Mouse (Mus musculus): ENCODE results near the gene Ankrd63.

The Ankrd63 gene

DNA sequence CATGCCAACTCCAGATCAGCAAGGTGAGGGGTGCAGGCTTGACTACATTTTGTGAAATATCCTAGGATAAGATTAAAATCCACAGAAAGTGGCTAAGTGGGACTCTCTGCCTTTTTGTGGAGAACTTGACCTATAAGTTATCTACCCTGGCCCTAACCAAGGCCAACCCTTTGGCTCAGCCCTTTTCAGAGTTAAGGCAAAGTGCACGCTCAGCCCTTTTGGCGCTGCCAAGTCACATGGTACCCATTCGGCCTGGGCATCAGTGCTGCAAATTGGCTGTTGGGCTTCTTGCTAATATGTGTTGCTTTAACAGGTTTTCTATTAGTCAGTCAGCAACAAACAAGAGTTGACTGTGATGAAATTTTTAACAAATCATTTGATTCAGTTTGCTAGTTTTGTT lies 16.0 kb downstream of the Ankrd63 start:
- DNase-seq = no peak

DNA sequence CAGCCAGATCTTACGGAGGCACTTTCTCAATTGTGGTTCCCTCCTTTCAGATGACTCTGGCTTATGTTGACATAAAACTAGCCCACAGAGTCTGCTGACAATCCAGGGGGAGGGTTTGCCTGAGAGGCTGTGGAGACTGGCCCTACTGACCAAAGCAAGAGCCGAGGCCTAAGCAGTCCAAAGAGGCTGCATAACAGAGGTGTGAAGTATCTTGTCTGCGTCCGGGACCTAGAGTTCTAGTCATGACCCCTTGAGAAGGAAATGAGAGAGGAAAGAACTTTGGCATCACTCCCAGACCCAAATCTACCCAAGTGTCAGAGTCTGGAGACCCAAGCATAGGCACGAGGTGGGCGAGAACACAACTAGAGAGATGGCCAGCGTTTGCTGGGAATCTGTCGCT lies 17.1 kb downstream of the Ankrd63 start:
- no peak for DNase-seq

DNA sequence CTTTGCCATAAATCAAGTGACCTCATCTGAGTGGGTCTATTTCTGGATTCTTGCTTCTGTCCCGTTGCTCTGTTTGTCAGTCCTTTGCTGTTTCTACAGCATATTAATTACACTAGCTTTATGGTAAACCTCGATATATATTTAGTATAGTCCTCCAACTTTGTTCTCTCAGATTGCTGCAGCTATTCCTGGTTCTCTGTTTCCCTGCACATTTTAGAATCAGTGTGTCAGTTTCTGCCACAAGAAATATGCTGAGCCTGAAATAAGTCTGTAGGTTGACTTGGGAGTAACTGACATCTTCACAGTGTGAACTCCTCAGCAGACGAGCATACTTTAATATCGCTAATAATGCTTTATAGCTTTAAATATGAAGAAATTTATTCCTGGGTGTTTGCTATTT lies 18.7 kb downstream of the Ankrd63 start:
- no peak for DNase-seq

DNA sequence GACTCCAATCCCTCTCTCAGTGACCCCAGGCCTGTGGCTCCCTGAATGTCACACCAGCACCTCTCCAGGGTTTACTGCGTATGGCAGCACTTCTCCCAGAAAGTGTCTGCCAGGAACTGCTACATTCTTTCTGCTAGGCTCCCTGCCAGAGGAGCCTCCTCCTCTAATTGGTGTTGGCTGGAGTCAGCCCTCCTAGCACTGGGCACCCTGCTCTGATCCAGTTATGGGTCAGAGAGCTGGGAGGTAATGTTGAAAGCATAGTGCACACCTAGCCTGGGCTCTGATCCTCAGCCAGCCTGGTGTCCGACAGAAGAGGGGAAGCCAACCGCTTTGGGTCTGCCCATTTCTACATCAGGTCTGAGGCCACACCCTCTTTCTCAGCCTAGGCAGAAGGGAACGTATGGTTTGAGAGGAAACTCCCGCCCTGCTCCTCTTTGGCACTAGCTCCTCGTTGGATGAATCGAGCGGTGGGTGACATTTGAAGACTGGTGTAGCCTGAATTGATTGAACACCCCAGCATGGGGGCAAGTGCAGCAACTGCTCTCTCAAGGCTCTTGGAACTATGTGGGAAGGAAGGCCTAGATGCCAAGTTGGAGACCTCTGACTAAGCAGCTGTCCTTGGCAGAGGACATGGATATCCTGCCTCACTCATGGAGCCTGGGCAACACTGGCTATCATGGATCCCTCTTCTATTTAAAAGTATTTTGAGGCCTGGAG lies 21.1 kb downstream of the Ankrd63 start:
- DNase-seq = no peak

DNA sequence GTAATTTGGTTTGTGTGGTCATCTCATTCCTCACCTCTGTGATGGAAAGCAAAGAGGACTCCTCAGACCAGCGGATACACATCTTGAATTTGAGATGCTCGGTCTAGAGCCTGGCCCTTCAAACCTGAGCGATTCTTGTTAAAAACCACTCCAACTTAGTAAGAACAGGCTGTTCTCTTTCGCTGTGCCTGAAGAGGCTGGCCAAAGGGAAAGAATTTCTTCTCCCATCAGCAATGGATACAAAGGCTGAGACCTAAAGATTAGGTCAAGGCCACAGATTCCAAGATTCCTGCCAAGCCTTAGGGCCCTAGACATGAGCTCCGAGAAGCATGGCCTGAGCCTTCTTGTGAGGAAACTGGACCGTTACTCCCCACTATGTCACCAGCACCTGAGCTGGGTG lies 22.8 kb downstream of the Ankrd63 start:
- DNase-seq = no peak

DNA sequence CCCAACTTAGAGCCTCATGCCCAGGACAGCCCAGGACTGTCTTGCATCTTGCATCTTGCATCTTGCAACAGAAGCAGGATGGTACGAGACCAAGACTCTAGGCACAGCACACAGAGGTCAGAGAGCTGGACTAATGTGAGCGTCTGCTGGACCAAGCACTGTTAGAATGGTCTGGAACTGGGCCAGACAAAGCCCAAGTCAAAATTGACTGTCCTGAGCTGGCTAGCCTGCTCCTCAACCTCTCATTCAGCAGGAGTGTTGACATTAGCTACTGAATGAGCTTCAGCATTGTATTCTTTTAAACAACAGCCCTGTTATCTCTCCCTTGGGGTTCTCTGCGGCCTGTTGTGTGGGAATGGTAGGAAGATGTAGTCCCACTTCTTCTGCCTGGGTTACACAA lies 24.2 kb downstream of the Ankrd63 start:
- DNase-seq = no peak

DNA sequence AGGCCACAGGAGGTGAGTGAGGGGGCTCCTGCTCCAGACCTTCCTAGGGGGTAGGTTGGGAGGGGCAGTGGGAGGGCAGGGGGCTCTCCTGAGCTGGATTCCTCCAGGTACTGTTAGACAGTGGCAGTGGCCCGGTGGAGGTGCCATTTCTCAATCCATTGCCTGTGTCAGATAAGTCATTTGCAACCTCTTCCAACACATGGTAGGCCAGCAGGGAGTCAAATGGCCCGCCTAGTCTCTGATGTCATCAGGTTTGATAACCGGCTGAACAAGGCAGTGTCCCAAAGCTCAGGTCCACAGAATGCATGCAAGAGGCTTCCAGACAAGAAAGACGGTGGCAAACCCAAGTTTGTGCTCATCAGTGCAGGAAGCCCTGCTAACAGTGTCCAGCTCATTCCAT lies 25.9 kb downstream of the Ankrd63 start:
- peak; percentile 57 to 64 for DNase-seq

DNA sequence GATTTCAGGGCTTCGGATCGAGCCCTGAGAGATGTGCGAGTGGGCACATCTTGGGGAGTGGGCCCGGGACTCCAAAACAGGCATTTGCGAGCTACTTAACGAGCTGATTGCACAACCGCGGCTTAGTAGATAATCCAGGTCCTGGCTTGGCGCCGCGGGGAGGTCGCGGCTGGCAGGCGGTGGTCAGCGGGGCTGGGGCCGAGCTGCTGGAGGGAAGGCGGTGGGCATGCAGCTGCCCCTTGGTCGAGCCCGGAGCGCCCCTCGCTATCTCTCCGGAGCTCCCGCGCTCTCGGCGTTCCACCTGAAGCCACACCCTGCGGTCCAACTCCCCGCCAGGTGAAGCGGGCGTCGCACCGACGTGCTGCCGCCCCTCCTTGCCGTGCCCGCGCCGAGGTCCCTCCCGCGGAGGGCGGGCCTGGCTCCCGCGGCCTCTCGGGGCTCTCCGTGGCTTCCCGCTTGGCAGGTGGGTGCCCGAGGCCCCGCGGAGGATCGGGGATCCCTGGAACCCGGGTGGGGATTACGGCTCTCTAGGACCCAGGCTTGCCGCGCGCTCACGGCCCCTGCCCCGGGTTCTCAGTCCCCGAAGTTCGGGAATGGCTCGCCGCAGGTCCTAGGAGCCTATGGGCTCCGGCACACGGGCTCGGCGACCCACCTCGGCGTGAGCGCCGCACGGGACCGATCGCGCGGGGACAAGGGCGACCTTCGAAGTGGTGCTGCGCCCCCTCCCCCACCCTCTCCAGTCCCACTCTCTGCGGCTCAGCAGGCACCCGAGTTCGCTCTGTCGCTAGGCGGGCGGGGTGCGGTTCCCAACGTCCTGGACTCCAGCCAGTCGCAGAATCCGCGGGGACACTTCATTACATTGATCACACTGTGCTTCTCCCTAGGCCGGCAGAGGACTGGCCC lies 26.7 kb downstream of the Ankrd63 start:
- DNase-seq = peak; percentile 27 to 39

DNA sequence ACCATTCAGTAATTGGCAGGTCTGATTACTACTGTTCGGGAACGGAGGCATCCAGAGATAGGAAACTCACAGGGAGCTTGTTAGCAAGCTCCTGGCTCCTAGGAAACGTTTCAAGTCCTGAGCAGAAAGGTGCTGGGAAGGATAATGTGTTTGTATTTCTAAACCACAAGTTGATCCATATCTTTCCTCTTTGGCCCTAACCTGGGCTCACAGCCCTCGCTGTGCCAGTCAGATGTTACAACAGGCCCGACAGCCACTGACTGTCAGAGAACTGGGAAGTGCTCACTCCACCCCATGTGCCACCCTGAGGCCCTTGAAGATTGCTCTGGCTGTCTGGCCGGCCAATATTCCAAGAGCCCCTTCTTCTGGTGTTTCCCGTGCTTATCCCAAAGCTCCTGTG lies 29.3 kb downstream of the Ankrd63 start:
- no peak for DNase-seq

DNA sequence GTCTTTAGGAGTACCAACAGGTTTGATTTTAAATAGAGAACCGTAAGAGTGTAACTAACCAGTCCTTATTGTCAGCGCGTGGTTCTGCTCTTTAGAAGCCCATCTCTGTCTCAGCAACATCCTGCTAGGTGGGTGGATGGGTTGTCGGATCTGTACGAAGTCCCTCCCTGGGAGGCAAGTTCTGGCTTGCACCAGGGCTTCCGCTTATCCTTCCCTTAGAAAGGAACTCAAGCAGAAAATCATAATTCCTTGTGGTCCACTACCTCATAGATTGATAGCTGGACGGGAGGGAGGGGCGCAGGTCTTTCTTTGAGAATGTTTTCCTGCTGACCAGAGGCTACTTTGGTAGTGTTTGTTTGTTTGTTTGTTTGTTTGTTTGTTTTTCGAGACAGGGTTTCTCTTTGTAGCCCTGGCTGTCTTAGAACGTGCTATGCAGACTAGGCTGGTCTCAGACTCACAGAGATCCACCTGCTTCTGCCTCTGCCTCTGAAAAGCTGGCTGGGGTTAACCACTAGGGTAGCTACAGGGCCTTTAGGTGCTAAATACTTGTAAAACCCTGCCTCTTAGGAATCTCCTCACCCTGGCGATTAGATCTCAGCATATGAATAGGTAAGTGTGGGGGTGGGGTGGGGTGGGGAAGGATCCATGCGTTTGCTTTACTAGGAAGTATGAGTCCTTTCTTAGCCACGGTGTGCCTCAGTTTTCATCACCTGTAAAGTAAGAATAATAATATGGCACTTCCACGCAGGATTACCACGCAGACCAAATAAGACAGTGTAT lies 29.9 kb downstream of the Ankrd63 start:
- no peak for DNase-seq

DNA sequence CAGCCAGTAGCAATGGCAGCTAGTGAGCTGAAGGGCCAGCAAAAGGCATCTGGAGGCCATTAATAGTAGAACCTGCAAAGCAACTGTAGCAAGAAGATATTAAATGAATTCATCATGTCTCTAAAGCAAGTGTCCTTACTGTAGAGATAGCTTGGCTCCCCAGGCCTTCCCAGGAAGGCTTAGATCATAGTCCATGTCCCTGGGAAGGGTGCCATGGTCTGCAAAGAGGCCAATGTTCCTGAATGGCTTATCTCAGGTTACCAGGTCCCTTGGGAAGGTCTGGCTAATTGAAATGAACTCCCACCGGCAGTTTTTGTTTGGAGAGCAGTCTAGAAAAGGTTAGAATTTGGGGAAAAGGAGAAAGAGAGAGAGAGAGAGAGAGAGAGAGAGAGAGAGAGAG lies 32.0 kb downstream of the Ankrd63 start:
- DNase-seq = no peak

DNA sequence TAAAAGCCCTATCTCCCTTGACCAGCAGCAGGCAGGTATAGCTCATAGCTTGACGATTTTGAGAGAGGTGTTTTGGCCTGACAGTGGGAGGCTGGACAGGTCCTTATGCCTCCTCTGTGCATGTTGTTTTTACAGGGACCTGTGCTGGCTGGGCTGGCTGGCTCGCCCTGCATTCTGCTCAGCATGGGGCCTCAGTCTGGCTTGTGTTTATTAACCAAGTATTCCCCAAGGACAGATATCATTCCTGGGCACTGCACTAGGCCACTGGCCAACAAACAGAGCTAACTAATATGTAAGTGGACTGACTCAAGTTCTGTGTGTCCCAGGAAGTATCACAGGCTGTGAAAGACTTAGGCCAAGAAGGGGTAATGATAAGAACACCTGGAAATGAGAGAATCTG lies 34.0 kb downstream of the Ankrd63 start:
- DNase-seq = peak in 1 of 2 experiments; percentile 41

DNA sequence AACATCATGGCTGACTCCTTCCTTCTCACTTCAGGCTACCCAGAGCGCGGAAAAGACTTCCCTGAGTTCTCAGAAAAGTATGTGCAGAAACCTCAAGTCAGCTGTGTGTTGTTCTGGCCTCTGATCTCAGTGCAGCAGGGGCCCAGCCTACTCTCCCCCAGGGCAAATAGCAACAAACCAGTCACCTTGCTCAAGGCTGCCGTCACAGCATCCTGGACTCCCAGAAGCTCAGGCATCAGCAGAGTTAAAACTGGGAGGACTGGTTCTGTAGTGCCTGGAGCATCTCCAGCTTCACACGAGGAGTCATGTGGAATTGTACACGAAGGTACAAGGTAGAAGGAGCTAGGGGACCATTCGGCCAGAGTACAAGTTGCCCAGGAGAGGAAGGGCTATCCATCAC lies 34.5 kb downstream of the Ankrd63 start:
- DNase-seq = no peak

DNA sequence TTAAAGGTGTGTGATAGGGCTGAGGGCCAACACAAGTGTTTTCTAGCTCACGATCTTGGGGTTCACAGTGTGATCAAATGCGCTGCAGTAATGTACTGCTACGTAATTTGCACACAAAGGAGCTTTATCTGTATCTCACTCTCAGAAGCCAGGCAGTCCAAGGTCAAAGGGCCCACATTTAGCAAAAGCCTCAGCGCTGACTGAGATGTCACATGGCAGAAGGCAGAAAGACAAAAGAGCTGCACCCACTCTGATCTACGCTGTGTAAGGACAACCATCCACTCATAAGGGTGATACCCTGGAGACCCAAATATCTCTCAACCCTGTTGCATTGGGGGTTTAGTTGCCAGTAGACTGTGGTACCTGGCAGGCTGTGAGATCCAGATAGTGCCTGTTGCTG lies 36.6 kb downstream of the Ankrd63 start:
- DNase-seq = no peak

DNA sequence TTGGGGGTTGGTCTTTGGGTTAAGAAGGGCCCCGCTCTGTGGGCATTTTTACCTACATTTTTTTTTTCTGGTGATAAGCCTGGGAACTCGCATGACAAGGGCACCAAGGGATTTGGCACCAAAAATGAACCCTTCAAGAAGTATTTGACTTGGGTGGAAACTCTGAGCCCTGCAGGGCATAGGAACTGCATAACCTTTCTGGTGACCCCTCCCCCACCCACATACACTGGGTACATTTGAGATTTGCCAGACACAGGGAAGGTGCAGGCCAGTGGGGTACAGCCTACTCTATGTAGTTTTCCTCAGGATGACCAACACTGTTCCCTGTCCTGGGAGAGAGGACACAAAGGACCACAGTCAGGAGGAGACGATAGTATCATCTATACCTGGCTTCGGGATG lies 38.1 kb downstream of the Ankrd63 start:
- no peak for DNase-seq

DNA sequence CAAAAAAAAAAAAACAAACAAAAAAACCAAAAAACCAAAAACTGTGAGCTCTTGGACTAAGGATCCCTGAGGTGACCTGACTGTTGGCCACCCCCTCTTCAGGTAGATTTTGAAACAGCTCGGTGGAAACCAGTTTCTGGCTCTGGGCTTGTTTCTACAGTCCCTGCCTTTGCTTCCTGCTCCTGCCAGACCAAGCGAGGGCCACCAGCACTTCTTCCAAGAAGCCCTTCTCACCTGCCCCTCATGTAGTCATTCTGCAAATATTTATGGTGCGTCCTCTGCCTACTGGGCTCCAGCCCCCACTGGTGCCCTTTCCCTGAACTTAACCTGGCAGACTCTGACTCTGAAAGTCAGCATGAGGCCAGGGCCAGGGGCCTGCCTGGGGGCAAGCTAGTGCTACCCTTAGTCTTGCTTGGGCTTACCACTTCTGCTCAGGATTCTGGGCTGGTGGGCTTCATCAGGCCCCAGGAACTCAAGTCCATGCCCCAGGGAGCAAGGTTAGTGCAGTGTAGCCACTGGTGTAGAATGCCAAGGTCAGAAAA lies 38.7 kb downstream of the Ankrd63 start:
- DNase-seq = no peak

DNA sequence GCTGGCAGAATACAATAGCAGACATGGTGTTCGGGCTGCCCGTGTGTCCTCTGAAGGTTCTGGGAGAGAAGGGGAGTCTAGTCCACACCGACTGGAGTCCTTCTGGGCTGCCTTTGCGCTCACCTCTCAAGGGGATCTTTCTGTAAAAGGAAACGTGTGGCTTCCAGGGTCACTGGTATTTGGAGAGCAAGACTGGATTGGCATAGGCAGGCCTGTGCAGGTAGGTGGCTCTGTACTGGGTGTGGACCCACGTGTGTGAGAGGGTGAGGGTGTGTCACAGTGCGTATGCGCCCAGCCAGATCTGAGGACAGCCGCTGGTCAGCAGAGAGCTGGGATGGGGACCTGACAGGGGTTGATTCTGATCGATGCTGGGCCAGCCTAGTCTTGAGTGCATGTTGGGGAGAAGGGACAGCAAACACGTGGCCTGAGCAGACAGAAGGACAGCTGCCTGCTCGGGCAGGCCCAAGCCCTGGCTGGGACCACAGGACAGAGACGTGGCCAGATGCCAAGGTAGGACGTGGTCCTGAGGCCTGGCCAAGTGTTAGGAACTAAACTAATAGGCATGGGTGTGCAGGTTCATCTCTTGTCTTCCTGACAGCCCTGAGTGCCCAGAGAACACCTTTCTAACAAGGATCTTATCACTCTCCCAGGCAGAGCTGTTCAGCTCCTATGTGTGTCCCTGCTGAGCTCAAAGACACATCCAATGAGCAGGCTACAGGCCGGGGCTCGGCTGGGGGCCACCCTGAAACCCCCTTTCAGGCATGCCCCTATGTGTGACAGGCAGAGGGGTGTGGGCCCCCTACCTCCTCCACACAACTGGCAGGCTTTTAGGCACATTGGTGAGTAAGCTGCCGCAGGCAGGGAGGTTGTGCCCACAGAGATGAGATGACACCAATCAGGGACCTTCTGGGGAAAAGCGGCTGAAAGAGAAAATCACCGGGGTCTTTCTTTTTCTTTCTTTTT lies 39.7 kb downstream of the Ankrd63 start:
- DNase-seq = peak; percentile 22 to 31

DNA sequence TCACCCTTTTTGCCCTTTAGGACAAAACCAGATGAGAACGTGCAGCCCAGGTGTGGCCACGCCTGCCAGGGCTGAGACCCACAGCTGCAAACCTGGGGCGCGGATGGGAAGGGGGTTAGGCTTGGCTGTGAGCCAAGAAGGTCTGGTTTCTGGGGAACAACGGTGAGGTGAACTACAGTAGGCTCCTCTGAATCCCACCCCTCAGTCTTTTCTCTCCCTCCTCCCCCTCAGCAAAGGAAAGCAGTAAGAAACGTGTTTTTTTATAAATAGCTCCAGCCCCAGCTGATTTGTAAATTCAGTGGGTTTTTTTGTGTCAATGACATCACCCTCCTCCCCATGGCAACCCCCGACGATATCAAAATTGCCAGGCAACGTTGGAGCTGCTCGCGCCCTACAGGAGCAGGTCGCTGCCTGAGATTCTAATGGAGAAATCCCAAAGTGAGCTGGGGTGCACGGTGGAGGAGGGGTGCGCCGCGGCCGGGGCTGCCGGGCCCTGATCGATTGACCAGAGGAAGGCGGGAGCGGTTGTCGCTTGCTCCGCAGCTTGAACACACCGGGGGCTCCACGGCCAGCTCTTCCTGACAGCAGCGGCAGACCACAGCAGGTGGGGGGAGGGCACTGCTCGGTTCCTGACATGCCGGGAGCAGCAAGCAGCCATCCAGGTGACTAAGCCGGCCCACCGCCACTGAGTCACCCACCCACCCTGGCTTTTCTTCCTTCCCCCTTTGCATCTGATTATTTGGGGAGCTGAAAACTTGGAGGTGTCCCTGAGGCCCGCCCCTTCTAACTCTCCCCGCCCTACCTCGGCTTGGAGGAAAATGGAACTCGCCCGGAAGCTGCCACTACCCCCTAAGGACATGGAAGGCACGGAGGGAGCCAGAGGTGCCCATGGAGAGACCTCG lies 40.6 kb downstream of the Ankrd63 start, which contains the start of gene Pak6:
Pak6 (plus strand) TSS at position 402 of the 902 bp plus-strand sequence.
- peak; percentile 45 to 46 for DNase-seq

DNA sequence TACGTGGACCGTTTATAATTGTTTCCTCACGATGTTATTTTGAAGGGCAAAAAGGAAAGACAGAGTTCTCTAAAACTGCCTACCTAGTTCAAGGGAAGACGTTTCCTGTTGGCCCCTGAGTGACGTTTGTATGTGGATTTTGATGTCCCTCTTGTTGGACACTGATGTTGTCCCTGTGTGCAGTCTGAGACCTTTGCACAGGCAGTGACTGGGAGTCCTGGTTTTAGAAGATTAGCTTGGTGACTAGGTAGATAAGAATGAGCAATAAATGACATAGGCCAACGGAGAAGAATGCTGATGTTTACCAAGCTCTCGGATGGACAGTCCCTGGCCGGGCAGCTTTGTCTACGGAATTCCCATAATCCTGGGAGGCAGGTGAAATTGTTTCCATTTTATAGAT lies 41.9 kb downstream of the Ankrd63 start:
- no peak for DNase-seq

DNA sequence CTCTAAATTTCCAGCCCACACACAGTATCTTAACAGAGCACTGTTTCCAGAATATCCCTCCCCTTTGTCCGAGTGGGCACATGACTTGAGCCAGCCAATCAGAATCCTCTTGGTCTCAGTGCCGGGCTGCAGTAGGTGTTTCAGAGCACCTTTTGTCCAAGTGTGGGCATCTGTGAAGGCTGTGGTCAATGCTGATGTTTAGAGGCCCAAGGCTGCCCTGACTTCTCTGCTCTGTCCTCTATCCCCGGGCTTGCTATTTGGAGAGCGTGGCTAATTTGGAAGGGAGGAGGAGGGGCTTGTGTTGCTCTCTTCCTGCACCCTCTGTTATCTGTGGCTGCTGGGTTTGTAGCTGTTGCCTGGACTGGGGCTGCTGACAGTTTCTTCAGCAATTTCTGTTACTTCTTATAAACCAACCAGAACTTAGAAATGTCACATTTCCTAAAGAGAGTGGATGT lies 43.7 kb downstream of the Ankrd63 start:
- DNase-seq = peak; percentile 61 to 70

DNA sequence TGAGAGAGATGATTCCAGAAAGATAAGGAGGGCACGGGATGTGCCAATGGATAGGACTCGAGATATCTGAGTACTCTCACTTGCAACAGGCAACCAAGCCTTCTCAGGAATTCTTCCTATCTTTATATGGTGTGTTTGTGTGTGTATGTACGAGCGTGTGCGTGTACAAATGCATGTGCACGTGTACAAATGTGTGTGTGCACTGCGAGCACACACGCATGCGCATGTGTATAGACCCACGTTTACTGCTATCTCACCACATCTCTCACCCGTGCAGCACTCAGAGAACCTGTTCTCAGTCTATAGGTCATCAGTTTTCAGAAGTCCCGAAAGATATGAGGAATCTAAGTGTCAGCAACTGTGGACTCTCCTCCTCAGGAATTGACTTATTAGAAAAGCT lies 44.3 kb downstream of the Ankrd63 start:
- no peak for DNase-seq

Measured in cerebellum, postnatal 25 days (tissue).